Mouse (Mus musculus) bone marrow, adult 2 months (tissue): Measurements from ENCODE around the gene Tmem94.

Source experiments
- CTCF ChIP-seq: fragments of 200-500 bp; IDR thresholded peaks from 2 replicates; pipeline ENCODE4 v1.5.1; 2011; ENCODE audit warnings: low read length, control low read depth; ENCODE audit not compliant: control insufficient read depth, insufficient read depth
- POLR2A ChIP-seq: fragments of 200-500 bp; IDR thresholded peaks from 2 replicates; pipeline ENCODE4 v1.6.1; 2011; ENCODE audit warnings: low read depth, mild to moderate bottlenecking, control low read depth, low read length, borderline replicate concordance; ENCODE audit not compliant: control insufficient read depth

- TF ChIP-seq POLR2A = no peak
- TF ChIP-seq CTCF = no peak
Measured at GRCm38 (mm10) chr11:115841961-115842550, 76.8 kb downstream of the Tmem94 start.
